Mouse (Mus musculus) ovary, postnatal 14 days (tissue): ENCODE data around the gene Krt80.

Source experiments
- DNase-seq: peaks from one replicate; pipeline ENCODE4 v3.0.0; 2022; ENCODE audit warnings: low spot score

Krt80 gene

GRCm38 (mm10) chr15:101374879-101375278 lies 4.9 kb upstream of the Krt80 start:
- DNase-seq = no peak

DNA sequence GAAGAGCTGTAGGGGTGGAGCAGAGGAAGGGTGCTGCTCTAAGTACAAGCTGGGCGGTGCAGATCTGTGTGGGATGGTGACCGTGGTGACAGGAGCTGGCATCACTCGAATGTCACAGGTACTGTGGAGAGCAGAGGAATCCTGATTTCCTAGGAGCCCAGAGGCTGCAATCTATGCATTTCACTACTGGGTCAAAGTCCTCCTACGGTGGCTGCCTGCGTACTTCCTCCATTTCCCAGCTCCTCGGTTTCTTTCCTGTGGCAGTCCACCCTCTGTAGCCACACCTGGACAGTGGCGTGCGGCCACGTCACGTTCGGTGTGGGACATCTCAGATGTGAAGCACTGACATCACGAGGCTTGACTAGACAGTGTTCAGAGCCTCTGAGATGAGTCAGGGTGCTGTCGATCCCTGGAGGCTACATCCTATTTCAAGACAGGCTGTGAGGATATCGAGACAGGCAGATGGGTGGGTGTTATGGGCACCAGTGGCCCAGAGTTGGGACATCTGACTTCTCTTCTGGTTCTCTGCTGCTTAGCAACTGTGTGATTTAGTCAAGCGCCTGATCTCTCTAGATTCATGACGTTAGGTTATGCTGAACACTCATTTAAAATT lies 3.4 kb upstream of the Krt80 start:
- DNase-seq = no peak

DNA sequence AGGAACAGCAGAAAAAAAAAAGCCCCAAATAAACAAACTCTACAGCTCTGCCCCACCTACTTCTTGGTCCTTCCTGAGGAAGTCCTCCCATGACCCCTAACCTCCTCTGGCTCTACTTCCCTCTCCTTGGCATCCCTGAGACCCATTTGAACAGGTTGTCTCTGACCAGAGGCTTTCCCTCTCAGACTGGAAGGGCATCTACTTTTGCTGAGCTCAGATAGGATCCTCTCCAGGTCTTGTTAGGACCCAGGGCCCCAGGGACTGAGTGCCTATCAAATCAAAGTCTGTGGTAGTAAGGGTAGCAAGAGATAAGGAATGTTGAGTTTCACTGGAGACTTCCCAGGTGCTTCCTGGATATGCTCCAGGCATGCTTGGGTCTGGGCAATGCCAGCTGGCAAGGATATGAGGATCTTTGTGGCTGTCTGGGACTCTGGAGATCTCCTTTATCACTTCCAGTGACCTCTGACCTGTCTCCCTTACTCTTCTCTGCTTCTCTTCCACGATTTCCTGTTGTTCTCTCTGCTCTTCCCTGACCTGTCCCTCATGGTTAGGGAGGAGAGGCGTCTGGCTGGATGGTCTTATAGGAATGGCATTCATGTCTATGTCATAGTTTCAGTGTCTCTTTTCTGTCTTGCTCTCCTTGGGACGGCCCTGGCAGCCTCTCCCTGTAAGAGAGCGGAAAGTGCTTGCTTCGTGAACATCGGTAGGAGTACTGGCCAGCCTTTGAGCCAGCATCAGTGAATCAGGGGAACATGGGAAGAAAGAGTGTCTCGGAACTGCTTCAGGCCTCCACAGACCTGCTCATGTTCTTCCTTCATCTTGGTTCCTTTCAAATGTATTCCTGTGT lies 2.4 kb upstream of the Krt80 start:
- DNase-seq = no peak

DNA sequence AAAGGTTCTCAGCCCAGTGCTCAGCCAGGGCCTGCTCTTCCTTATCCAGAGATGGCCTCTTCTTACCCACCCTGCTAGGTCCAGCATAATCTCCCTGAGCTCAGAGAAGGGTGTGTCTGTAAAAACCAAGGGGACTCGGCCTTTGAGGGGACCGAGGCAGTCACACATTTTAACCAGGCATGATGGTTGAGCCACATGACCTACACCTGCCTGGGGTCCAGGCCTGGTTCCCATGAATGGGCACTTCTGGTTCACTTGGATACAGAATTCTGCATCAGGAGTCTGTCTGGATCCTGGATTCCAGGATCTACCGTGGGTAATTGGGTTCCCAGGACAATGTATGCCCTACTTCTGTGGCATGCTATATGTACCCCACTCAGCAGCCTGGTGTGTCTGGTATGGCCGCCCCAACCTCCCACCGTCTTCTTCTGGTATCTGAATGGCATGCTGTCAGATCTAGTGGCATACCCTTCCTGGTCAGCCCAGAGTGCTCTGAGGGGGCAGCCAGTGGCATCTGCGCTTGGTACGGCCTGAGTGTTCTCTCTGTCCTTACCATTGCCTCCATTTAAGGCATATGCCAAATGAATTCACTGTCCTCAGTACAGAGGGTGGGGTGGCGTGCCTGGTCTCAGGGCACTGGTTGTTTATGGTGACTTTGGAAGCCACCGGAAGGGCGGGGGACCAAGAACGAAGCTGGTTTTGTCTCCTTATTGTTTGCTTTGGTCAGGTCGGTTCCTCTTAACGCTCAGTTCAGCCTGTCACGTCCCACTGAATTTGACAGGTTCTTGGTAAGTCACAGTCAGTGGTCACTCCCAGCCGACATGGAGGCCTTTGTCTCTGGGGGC lies 1.4 kb upstream of the Krt80 start:
- no peak for DNase-seq

GRCm38 (mm10) chr15:101369382-101370100 lies 421 bp downstream of the Krt80 start:
- DNase-seq = no peak

DNA sequence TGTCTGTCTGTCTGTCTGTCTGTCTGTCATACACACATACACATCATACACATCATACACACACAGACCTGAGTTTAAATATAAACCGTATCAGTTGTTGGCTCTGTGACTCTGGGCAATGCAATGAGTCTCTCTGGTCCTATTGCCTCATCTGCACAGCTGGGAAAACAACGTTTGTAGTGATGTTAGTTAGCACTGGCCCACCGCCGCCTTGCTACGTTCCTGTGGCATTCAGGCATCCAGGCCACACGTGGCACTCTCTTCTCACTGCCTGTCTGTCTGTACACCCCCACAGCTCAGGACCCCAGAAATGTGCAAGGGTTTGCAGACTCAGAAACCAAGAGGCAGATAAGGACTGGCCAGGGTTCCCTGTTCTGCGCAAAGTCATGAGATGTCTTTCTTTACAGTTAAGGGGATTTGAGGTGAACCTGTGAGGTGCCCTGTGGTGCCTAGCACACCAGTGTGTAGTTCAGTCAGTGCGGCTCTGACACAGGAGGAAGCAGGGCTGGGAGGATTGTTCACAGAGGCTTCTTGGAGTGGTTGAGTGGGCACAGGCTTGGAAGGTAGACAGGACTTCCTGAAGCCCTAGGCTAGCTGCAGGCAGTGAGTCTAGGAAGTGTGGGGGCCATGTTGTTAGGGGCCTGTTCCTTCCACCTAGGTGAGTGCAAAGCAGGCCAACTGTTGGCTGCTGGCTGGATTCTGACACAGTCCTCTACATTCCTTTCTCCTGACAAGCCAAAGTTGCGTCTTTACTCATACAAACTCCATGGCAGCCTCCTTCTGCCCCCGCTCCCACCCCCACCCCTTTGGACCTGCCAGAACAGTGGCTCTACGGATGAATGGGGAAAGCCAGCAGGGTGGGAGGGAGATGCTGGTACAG lies 1.2 kb downstream of the Krt80 start:
- DNase-seq = no peak

- DNase-seq = no peak
These were observed 1.9 kb downstream of the Krt80 start for GRCm38 (mm10) chr15:101368015-101368414.

DNA sequence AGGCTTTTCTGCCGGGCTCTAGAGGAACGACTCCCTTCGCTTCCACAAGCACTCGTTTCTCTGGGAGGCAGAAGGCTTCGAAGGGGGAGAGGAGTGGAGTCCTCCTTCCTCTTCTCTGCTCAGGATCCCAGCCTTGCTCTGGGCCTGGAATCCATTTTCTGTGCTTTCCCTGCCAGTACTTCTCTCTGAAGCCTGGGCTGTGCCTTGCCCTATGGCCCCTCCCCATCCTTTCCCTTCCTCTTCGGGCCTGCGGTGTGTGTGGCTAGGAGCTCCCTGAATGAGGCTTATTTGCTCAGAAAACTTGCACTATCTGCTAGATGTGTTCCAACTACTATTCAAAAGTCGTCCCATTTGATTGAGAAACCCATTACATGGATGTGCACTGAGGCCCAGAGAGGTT lies 2.5 kb downstream of the Krt80 start:
- DNase-seq = no peak

- no peak for DNase-seq
These were observed 3.0 kb downstream of the Krt80 start for GRCm38 (mm10) chr15:101366926-101367325.

DNA sequence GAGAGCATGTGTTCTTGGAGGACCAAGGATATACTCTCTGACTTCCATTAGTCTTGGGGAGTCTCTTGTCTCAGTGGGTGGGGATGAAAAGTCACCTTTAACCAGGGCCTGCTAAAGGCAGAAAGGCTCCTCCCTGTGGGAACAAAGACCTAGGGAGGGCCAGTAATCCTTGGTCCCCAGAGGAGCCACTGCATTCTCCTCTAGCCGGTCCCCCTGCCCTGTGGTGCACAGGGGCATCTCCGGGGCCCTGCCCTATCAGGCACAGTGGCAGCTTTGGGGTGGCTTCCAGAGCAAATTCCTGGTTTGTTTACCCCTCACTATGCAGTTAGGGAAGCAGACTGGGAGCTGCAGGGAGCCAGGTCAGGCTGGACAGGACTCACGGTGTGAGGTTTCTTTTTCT lies 3.5 kb downstream of the Krt80 start:
- DNase-seq = no peak

- no peak for DNase-seq
These were observed 4.2 kb downstream of the Krt80 start for GRCm38 (mm10) chr15:101365721-101366120.

DNA sequence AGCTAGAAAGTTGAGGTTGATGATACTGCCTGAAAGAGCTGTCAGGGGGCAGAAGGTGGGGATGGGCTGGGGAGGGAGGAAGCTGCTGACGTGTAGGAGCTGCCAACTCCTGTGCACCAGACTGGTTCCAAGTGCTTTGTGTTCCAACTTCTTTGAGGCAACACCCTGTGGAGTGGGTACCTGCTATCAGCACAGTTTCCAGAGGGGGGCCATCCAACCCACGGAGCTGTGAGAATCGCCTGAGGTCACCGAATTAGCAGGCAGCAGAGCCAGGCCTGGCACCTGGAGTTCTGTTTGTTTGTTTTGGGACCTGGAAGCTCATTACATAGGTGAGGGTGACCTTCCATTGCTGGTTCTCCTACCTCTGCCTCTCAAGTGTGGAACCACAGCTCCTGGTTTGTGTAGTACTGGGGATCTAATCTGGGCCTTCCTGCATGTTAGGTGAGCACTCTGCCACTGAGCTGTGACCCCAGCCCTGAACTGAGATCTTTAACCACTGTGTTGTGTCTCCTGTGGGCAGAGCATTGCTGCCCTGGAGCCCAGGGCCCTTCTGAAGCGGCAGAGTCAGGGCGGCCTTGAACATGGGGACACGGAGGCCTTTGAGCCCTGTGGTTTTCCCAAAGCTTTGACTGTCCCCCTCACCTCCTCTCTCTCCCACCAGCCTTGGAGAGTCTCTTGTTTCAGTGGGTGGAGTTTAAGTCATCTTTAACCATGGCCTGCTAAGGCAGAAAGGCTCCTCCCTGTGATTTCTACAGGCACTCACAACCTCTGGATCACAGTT lies 4.9 kb downstream of the Krt80 start:
- DNase-seq = no peak

DNA sequence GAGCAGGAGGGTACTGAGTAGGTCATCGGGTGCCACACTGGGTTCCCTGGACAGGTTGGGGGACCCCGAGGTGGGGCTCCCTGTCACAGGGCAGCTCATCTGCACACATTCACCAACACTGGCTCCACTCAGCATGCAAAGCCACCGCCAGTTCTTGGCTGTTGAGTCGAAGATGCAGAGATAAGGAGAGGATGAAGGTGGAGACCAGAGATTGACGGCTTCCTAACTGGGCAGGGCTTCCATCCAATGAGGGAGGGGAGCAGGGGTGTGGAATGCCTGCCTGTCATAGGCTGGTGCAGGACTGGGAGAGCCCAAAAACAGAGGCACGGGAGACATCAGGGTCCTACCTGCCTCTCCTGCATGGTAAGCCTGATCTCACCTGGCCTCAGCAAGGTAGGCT lies 5.5 kb downstream of the Krt80 start:
- DNase-seq = no peak

DNA sequence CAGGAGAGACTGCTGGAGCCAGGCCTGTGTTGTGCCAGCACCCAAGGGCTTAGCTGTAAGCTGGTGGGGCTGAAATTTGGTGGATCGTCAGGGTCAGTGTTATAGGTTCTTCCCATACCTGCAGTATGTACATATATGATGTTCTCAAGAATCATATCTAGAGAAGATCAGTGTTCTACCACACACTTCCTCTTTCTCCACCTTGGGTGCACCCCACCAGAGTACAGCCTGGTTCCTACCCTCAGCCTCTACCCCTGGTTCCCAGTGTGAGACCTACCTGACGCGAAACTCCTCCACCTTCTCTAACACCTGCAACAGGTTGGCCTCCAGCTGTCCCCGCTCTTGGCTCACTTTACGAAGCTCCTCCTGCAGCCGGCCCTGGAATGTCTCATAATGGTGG lies 6.0 kb downstream of the Krt80 start:
- DNase-seq = no peak

- no peak for DNase-seq
These were observed 7.5 kb downstream of the Krt80 start for GRCm38 (mm10) chr15:101362393-101363010.

DNA sequence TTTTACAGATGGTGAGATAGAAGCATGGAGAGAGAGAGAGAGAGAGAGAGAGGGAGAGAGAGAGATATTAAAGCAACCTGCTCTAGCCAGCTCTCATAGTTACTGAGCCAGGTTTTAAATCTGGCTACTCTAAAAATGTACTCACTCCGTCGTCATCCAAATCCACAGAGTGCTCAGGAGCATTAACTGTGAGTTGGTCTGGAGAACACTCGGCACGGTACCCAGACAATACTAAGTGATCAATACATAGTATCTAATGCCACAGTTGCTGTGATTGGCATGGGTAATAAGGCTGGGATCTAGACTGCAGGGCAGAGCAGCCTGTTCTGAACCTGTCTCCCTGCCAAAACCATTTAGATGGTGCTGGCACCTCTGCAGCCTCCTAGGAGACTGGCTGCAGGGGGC lies 14.6 kb downstream of the Krt80 start:
- DNase-seq = no peak

DNA sequence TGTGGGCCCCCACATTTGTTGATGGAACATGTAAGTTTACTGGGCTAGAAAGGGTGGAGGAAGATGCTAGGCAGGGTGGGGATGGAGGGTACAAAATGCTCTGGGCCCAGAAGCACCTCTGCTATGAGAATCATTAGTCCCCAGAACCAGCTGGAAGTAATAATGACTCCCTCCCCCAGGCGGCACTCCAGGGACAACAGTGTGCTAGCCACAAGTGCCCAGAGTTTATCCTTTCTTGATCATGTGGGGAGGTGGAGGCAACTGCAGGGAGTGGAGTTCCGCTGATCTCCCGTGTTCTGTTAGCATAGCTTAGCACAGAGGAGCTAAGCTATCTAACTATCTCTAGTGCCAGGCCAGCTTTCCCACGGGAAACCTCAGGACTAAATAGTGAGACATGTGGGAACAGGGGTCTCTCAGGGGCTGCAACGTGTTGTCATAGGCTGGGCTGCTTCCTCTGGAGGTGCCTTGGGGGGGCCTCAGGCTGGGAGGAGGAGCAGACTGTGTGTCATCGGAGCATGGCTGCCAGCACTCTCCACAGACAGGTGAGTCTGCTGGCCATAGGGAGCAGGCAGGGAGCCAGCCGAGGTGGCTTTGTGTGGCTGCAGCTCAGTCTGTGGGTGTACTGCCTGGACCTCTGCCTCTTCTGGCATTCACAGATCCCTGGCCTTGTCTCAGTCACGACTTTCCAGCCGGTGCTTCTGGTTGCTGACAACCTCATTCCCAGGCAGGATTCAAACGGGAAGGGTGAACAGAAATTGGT lies 17.1 kb downstream of the Krt80 start:
- no peak for DNase-seq

DNA sequence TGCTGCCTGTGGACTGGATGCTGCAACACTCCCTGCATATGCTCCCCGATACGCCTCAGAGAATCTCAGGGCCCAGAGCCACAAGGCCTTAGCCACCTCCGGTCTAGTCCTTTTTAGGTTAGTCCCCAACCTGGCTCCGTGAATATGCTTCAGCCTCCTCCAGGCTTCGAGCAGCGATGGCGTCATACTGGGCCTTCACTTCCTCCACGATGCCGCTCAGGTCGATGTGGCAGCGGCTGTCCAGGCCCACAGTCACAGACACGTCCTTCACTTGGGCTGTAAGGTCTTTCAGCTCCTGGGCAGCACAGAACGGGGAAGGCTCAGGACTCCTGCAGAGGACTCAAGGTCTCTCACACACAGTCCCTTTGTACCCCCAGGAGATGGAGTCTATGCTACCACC lies 17.9 kb downstream of the Krt80 start:
- DNase-seq = no peak
